Mouse (Mus musculus) midbrain, embryonic 14.5 days (tissue): ENCODE data around the gene Tmem132b. TPM values are rescaled to one million over a fixed set of nuclear protein-coding genes. Genes with fewer than 3 reads are reported as not detected.
A peak's percentile ranks its signal among the peaks of the same experiment; 100 is the strongest.

Experiments used
- ATAC-seq: fragments of 200-750 bp; cut with Nextera tagmentation; 2 replicates; pipeline ENCODE4 v1.8.0; 2017; ENCODE audit warnings: moderate number of reproducible peaks, moderate library complexity; ENCODE audit not compliant: low FRiP score, low TSS enrichment
- DNase-seq: peaks from one replicate; pipeline ENCODE4 v3.0.0-alpha.2; 2015
- H3K27ac ChIP-seq: fragments of 300-500 bp; sonication (generic); replicated peaks from 2 replicates; pipeline ENCODE4 v1.5.1; 2014; ENCODE audit warnings: mild to moderate bottlenecking, low read depth, low read length, moderate library complexity
- H3K27me3 ChIP-seq: fragments of 300-500 bp; sonication (generic); 2 replicates; pipeline ENCODE4 v1.6.1; 2014; ENCODE audit warnings: low read length, control low read depth, mixed read lengths; ENCODE audit not compliant: control insufficient read depth, insufficient read depth
- H3K36me3 ChIP-seq: fragments of 300-500 bp; sonication (generic); 2 replicates; pipeline ENCODE4 v1.6.1; 2014; ENCODE audit warnings: low read length, control low read depth; ENCODE audit not compliant: control insufficient read depth, insufficient read depth
- H3K4me1 ChIP-seq: fragments of 300-500 bp; sonication (generic); 2 replicates; pipeline ENCODE4 v1.6.1; 2014; ENCODE audit warnings: mild to moderate bottlenecking, antibody characterized with exemption, low read length, control low read depth; ENCODE audit not compliant: control insufficient read depth, insufficient read depth
- H3K4me2 ChIP-seq: fragments of 300-500 bp; sonication (generic); 2 replicates; pipeline ENCODE4 v1.6.1; 2014; ENCODE audit warnings: mild to moderate bottlenecking, low read length, moderate library complexity
- H3K4me3 ChIP-seq: fragments of 300-500 bp; sonication (generic); replicated peaks from 2 replicates; pipeline ENCODE4 v1.5.1; 2014; ENCODE audit warnings: low read depth, low read length
- H3K9ac ChIP-seq: fragments of 300-500 bp; sonication (generic); replicated peaks from 2 replicates; pipeline ENCODE4 v1.6.1; 2014; ENCODE audit warnings: mild to moderate bottlenecking, low read length, moderate library complexity
- H3K9me3 ChIP-seq: fragments of 300-500 bp; sonication (generic); 2 replicates; pipeline ENCODE4 v1.6.1; 2016; ENCODE audit warnings: low read length, control low read depth, mixed read lengths; ENCODE audit not compliant: control insufficient read depth
- WGBS: fragments of 180-500 bp; shearing (Covaris S2); extraction: QIAGEN DNeasy Blood & Tissue Kit; methylation state at CpG from one replicate; pipeline ENCODE4 v1.1.7; 2014; 5-methylcytosine and 5-hydroxymethylcytosine counted together
- polyA plus RNA-seq: library from polyadenylated mRNA; unstranded; fragments of >200 nt; fragmentation: Nextera tagmentation; extraction: Ambion mirVana; gene quantifications from 2 replicates; pipeline ENCODE4 v1.2.1, GENCODE M21; 2014

Gene Tmem132b
- polyA plus RNA-seq, 1 experiment from 2014 or later = 4.9 TPM

- Histone ChIP-seq H3K9me3 (no peaks in the 10 kb centered on the region), H3K36me3 (no peaks in the 10 kb centered on the region), H3K4me2 (no peak overlapping the region), H3K27me3 (peaks cover 2% of the 10 kb centered on the region; the same call in 1 of the 2 replicates), H3K27ac (no peak overlapping the region), H3K9ac (no peak overlapping the region), H3K4me3 (no peak overlapping the region), H3K4me1 (peaks cover 3% of the 10 kb centered on the region; the same call in 1 of the 2 replicates)
- ATAC-seq (no peak), DNase-seq (peak; percentile 18)
- WGBS = 62% methylated on average over 7 of the region's 7 CpGs
Observed at GRCm38 (mm10) chr5:125802801-125803200, 271.2 kb downstream of the Tmem132b start.

- ATAC-seq = no peak
- 62% methylated on average over 5 of the region's 5 CpGs for WGBS
Observed at GRCm38 (mm10) chr5:125805327-125805726, 273.8 kb downstream of the Tmem132b start.

GRCm38 (mm10) chr5:125807861-125808260, 276.3 kb downstream of the Tmem132b start:
- 86% methylated on average over 5 of the region's 5 CpGs for WGBS
- ATAC-seq = no peak

More at GRCm38 (mm10) chr5:125805327-125805726, 273.8 kb downstream of the Tmem132b start:
- no peak overlapping the region for H3K4me3 ChIP-seq
- H3K27me3 ChIP-seq = no peaks in the 10 kb centered on the region
- no peaks in the 10 kb centered on the region for H3K36me3 ChIP-seq
- H3K4me2 ChIP-seq = no peak overlapping the region
- H3K9me3 ChIP-seq = no peaks in the 10 kb centered on the region
- no peak overlapping the region for H3K27ac ChIP-seq
- no peaks in the 10 kb centered on the region for H3K4me1 ChIP-seq
- no peak overlapping the region for H3K9ac ChIP-seq
- no peak for DNase-seq

GRCm38 (mm10) chr5:125829342-125829741, 297.8 kb downstream of the Tmem132b start:
- 83% methylated on average over 3 of the region's 3 CpGs for WGBS
- Histone ChIP-seq H3K4me1 (no peaks in the 10 kb centered on the region), H3K4me2 (no peak overlapping the region), H3K9ac (no peak overlapping the region), H3K9me3 (no peaks in the 10 kb centered on the region), H3K27ac (no peak overlapping the region), H3K4me3 (no peak overlapping the region), H3K36me3 (no peaks in the 10 kb centered on the region), H3K27me3 (no peaks in the 10 kb centered on the region)
- ATAC-seq (no peak), DNase-seq (no peak)

More at GRCm38 (mm10) chr5:125807861-125808260, 276.3 kb downstream of the Tmem132b start:
- no peaks in the 10 kb centered on the region for H3K27me3 ChIP-seq
- H3K27ac ChIP-seq = no peak overlapping the region
- DNase-seq = no peak
- H3K4me2 ChIP-seq = no peak overlapping the region
- no peak overlapping the region for H3K4me3 ChIP-seq
- no peak overlapping the region for H3K9ac ChIP-seq
- no peaks in the 10 kb centered on the region for H3K36me3 ChIP-seq
- no peaks in the 10 kb centered on the region for H3K9me3 ChIP-seq
- no peaks in the 10 kb centered on the region for H3K4me1 ChIP-seq

GRCm38 (mm10) chr5:125835890-125836289, 304.3 kb downstream of the Tmem132b start:
- Histone ChIP-seq H3K4me3 (no peak overlapping the region), H3K4me2 (no peak overlapping the region), H3K9ac (no peak overlapping the region), H3K36me3 (no peaks in the 10 kb centered on the region), H3K9me3 (no peaks in the 10 kb centered on the region), H3K27me3 (no peaks in the 10 kb centered on the region), H3K4me1 (no peaks in the 10 kb centered on the region), H3K27ac (no peak overlapping the region)
- WGBS = 92% methylated on average over 1 of the region's 1 CpGs
- no peak for ATAC-seq
- no peak for DNase-seq

- WGBS = 82% methylated on average over 5 of the region's 5 CpGs
- H3K4me2 ChIP-seq = no peak overlapping the region
Observed at GRCm38 (mm10) chr5:125836761-125837160, 305.2 kb downstream of the Tmem132b start.

More at GRCm38 (mm10) chr5:125836761-125837160, 305.2 kb downstream of the Tmem132b start:
- Histone ChIP-seq H3K27ac (no peak overlapping the region), H3K27me3 (no peaks in the 10 kb centered on the region), H3K4me3 (no peak overlapping the region), H3K9me3 (no peaks in the 10 kb centered on the region), H3K4me1 (no peaks in the 10 kb centered on the region), H3K9ac (no peak overlapping the region), H3K36me3 (no peaks in the 10 kb centered on the region)
- ATAC-seq = no peak
- DNase-seq = no peak

Other genes with a start within 250 kb of the Tmem132b start
- 22.8 and 26.8 TPM in 2 replicates for gene Scarb1, start 190.7 kb upstream of the Tmem132b start, polyA plus RNA-seq
- gene Gm10382, start 142.5 kb upstream of the Tmem132b start, polyA plus RNA-seq = 0.42 and 0.58 TPM in 2 replicates
- 1,251 and 1,332 TPM in 2 replicates for gene Ubc, start 141.6 kb upstream of the Tmem132b start, polyA plus RNA-seq
- 8.5 and 9.8 TPM in 2 replicates for gene Dhx37, start 97.7 kb upstream of the Tmem132b start, polyA plus RNA-seq
- gene Bri3bp, start 90.2 kb upstream of the Tmem132b start, polyA plus RNA-seq = 26.8 and 37.8 TPM in 2 replicates
- gene Aacs, start 56.0 kb upstream of the Tmem132b start, polyA plus RNA-seq = 63.6 and 71.3 TPM in 2 replicates